In genomic region chr4:87650837-87651236, GRCm38 (mm10) we compare ENCODE assay signal across 13 mouse cellular contexts.
DNase-seq lines count a peak whose midpoint lies in the region; ATAC-seq lines count a peak whose summit lies in the region.
"Had no signal": no experiment of that assay in that cellular context is flagged by ENCODE, and none has a peak within 500 bp of the region (broad histone marks: within the 10 kb centered on the region; RNA-seq: fewer than 3 reads in every experiment).

No protein-coding gene starts in this region.

- no peak overlapping the region for H3K4me3 ChIP-seq in hindbrain, embryonic 13.5 days
- no peak overlapping the region for H3K4me3 ChIP-seq in hindbrain, embryonic 12.5 days
- H3K4me3 ChIP-seq: neural tube, embryonic 12.5 days; stomach, embryonic 15.5 days had no signal

- no peaks in the 10 kb centered on the region for H3K27me3 ChIP-seq in hindbrain, embryonic 13.5 days
- H3K27me3 ChIP-seq in hindbrain, embryonic 12.5 days = no peaks in the 10 kb centered on the region
- H3K27me3 ChIP-seq: neural tube, embryonic 12.5 days; stomach, embryonic 15.5 days had no signal

- peak; percentile 19 for DNase-seq in cerebellum, adult 11 months
- peak; percentile 58 for DNase-seq in embryo, embryonic 10.5 days (ENCODE audit: low spot score)
- peak; percentile 26 to 48 for DNase-seq in layer of hippocampus, postnatal 10 days (ENCODE audit: low spot score in 2 of 2)
- no peak for DNase-seq in thymus, postnatal 14 days
- DNase-seq: gastrocnemius, postnatal 10 days had no signal

- H3K9ac ChIP-seq in hindbrain, embryonic 13.5 days = no peak overlapping the region
- no peak overlapping the region for H3K9ac ChIP-seq in hindbrain, embryonic 12.5 days
- H3K9ac ChIP-seq: neural tube, embryonic 12.5 days; stomach, embryonic 15.5 days had no signal

- H3K4me2 ChIP-seq in hindbrain, embryonic 13.5 days = no peak overlapping the region
- no peak overlapping the region for H3K4me2 ChIP-seq in hindbrain, embryonic 12.5 days (replicated peaks)
- H3K4me2 ChIP-seq: liver, embryonic 11.5 days; neural tube, embryonic 12.5 days; stomach, embryonic 15.5 days had no signal

- H3K9me3 ChIP-seq in hindbrain, embryonic 13.5 days = no peaks in the 10 kb centered on the region
- H3K9me3 ChIP-seq in hindbrain, embryonic 12.5 days (replicated peaks) = no peaks in the 10 kb centered on the region
- H3K9me3 ChIP-seq: neural tube, embryonic 12.5 days; stomach, embryonic 15.5 days had no signal

- no peak for ATAC-seq in hindbrain, embryonic 13.5 days (ENCODE audit: low FRiP score)
- no peak for ATAC-seq in hindbrain, embryonic 12.5 days (ENCODE audit: low FRiP score)
- ATAC-seq in megakaryocyte progenitor cell, adult 5-6 weeks (replicated peaks; ENCODE audit: poor library complexity) = no peak
- no peak for ATAC-seq in monocyte, adult 5-6 weeks (replicated peaks; ENCODE audit: insufficient number of reproducible peaks, low FRiP score, low TSS enrichment, poor library complexity, severe bottlenecking)

- H3K36me3 ChIP-seq in hindbrain, embryonic 13.5 days = no peaks in the 10 kb centered on the region
- no peaks in the 10 kb centered on the region for H3K36me3 ChIP-seq in hindbrain, embryonic 12.5 days
- H3K36me3 ChIP-seq: neural tube, embryonic 12.5 days; stomach, embryonic 15.5 days had no signal

- 17% methylated on average over 6 of the region's 6 CpGs for WGBS in hindbrain, embryonic 13.5 days
- 24% methylated on average over 6 of the region's 6 CpGs for WGBS in hindbrain, embryonic 12.5 days

- H3K27ac ChIP-seq in hindbrain, embryonic 13.5 days = 0 out of 2 replicates have a peak overlapping the region, but pooled peaks have one; percentile 45
- no peak overlapping the region for H3K27ac ChIP-seq in hindbrain, embryonic 12.5 days
- H3K27ac ChIP-seq: kidney, postnatal 0 days; neural tube, embryonic 12.5 days; stomach, embryonic 15.5 days had no signal

- H3K4me1 ChIP-seq in hindbrain, embryonic 13.5 days (replicated peaks) = peaks cover 42% of the 10 kb centered on the region
- peaks cover 15% of the 10 kb centered on the region for H3K4me1 ChIP-seq in hindbrain, embryonic 12.5 days
